Mouse (Mus musculus): ENCODE measurements around the gene Tbx5.

- TF ChIP-seq POLR2A (IDR thresholded peaks at IDR 0.05; ENCODE audit: low read depth, low read length) (no peak), CTCF (IDR thresholded peaks at IDR 0.05; ENCODE audit: extremely low read depth, insufficient read length, insufficient replicate concordance, low read depth, low read length) (no peak)
These were observed 36.7 kb upstream of the Tbx5 start for GRCm38 (mm10) chr5:119795777-119796176.
